In the genomic region with DNA sequence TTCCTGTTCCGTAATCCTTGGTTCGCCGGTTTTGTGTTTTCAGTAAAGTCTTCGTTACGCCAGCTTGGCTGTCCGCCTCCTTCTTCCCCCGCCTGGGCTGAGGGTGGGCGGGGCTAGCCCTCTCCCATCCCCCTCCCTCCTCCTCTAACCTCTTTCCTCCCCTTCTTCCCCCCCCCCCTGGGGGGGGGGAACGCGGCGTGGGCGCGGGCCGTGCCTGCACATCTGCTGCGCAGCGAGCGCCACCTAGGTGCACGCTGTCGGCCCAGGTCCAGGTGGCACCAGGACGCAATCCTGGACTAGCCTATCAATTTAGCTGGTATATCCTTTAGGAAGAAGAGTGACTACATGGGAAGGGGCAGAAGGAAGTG, we compare ENCODE assay signal across 8 mouse cellular contexts. TPM values are rescaled to one million over a fixed set of nuclear protein-coding genes. Genes with fewer than 3 reads are reported as not detected.
A peak's percentile ranks its signal among the peaks of the same experiment; 100 is the strongest.
DNase-seq lines count a peak whose midpoint lies in the region; ATAC-seq lines count a peak whose summit lies in the region.

No protein-coding gene starts in this region.

- peak overlapping the region; percentile 99 for H3K9ac ChIP-seq in hindbrain, embryonic 14.5 days

- peak; percentile 97 for DNase-seq in NIH3T3 (ENCODE audit: low read depth)
- peak; percentile 89 to 93 for DNase-seq in cerebellum, postnatal 25 days
- DNase-seq in frontal cortex, postnatal 25 days (ENCODE audit: low spot score in 2 of 2), result peak; percentile 57 to 73
- DNase-seq in hindbrain, embryonic 14.5 days (ENCODE audit: low spot score), result peak; percentile 94
- peak; percentile 81 for DNase-seq in layer of hippocampus, postnatal 36 days
- DNase-seq in lung, postnatal 25 days (ENCODE audit: low spot score), result peak; percentile 92
- peak; percentile 90 for DNase-seq in retina, embryonic 14.5 days (ENCODE audit: low spot score)
- DNase-seq in thymus, postnatal 36 days, result peak; percentile 93 to 95

- H3K9me3 ChIP-seq in hindbrain, embryonic 14.5 days (ENCODE audit: control insufficient read depth, low read length), result no peaks in the 10 kb centered on the region

- no peaks in the 10 kb centered on the region for H3K27me3 ChIP-seq in hindbrain, embryonic 14.5 days (ENCODE audit: control insufficient read depth, insufficient read depth, low read length)

- peaks cover 50% of the 10 kb centered on the region for H3K4me1 ChIP-seq in hindbrain, embryonic 14.5 days (replicated peaks; ENCODE audit: control insufficient read depth, insufficient read depth, low read length)

- H3K4me3 ChIP-seq in hindbrain, embryonic 14.5 days (replicated peaks; ENCODE audit: low read length), result peak overlapping the region; percentile 99

- WGBS in hindbrain, embryonic 14.5 days, result 0% methylated on average over 20 of the region's 20 CpGs

- peaks cover 9% of the 10 kb centered on the region for H3K36me3 ChIP-seq in hindbrain, embryonic 14.5 days (replicated peaks; ENCODE audit: control insufficient read depth, insufficient read depth)

- peak overlapping the region; percentile 86 for H3K4me2 ChIP-seq in hindbrain, embryonic 14.5 days (replicated peaks)

- ATAC-seq in hindbrain, embryonic 14.5 days (ENCODE audit: low FRiP score), result peak; percentile 31

- peak overlapping the region; percentile 99 for H3K27ac ChIP-seq in hindbrain, embryonic 14.5 days

RNA-seq across cellular contexts. Expression of a gene that starts 1.8 kb away (rescaled TPM):
- polyA plus RNA-seq in hindbrain, embryonic 14.5 days (2014; fragmentation: Nextera tagmentation; extraction: Ambion mirVana), result 128 and 144 TPM in 2 replicates
- 100 to 1,000 TPM; 157 to 183 TPM for total RNA-seq in layer of hippocampus, postnatal 36 days (2021)

RNA-seq across cellular contexts. Expression of a gene that starts 2.7 kb away (rescaled TPM):
- 0.07 and 0.15 TPM in 2 replicates for polyA plus RNA-seq in hindbrain, embryonic 14.5 days (2014; fragmentation: Nextera tagmentation; extraction: Ambion mirVana)
- under 1 TPM; 0.08 to 0.10 TPM for total RNA-seq in layer of hippocampus, postnatal 36 days (2021)

RNA-seq across cellular contexts. Expression of a gene that starts 17.8 kb away (rescaled TPM):
- not detected in 2 replicates for polyA plus RNA-seq in hindbrain, embryonic 14.5 days (2014; fragmentation: Nextera tagmentation; extraction: Ambion mirVana)
- total RNA-seq in layer of hippocampus, postnatal 36 days (2021), result not detected

RNA-seq across cellular contexts. Expression of a gene that starts 23.0 kb away (rescaled TPM):
- polyA plus RNA-seq in hindbrain, embryonic 14.5 days (2014; fragmentation: Nextera tagmentation; extraction: Ambion mirVana), result 0.21 and 0.32 TPM in 2 replicates
- total RNA-seq in layer of hippocampus, postnatal 36 days (2021), result 1 to 10 TPM; 1.5 to 2.4 TPM

RNA-seq across cellular contexts. Expression of a gene that starts 27.5 kb away (rescaled TPM):
- polyA plus RNA-seq in hindbrain, embryonic 14.5 days (2014; fragmentation: Nextera tagmentation; extraction: Ambion mirVana), result 180 and 197 TPM in 2 replicates
- total RNA-seq in layer of hippocampus, postnatal 36 days (2021), result 10 to 100 TPM; 60.3 to 68.5 TPM

Comparison
In these comparisons a context has a peak if more than half of its experiments do, and no peak if none do; other contexts are left out.
1. Peak in every context shown above with its lines: DNase-seq, ATAC-seq, H3K4me3 ChIP-seq and H3K27ac ChIP-seq.